Mouse (Mus musculus): ENCODE results near the gene Chrne. TPM values are rescaled to one million over a fixed set of nuclear protein-coding genes. Genes with fewer than 3 reads are reported as not detected.
"Not testable (repeated sequence)": the region's sequence is repeated elsewhere in the genome, so short reads cannot be mapped to it uniquely, and the experiment has no call there.

Chrne gene
- total and polyA plus RNA-seq, 2 experiments from 2014 or later = 0.78 TPM; not detected in 1

GRCm38 (mm10) chr11:70573872-70574271 lies 45.1 kb downstream of the Chrne start:
- no peak overlapping the region for H3K4me3 ChIP-seq (ENCODE audit: low read depth, low read length)
- no peak overlapping the region for H3K27ac ChIP-seq (ENCODE audit: low read depth, low read length)
- TF ChIP-seq CTCF (IDR thresholded peaks at IDR 0.05) = no peak
- no peak overlapping the region for H3K4me2 ChIP-seq (ENCODE audit: low read depth, low read length, poor library complexity, severe bottlenecking)
- 59% methylated on average over 6 of the region's 6 CpGs for WGBS
- no peaks in the 10 kb centered on the region for H3K27me3 ChIP-seq (ENCODE audit: insufficient read depth, low read length)
- 0 out of 2 replicates have a peak, but pooled peaks cover 3% of the 10 kb centered on the region for H3K4me1 ChIP-seq (ENCODE audit: insufficient read depth, low read length)
- H3K36me3 ChIP-seq (ENCODE audit: insufficient read depth, low read length) = no peaks in the 10 kb centered on the region; the same call in 1 of the 2 replicates
- H3K9ac ChIP-seq (replicated peaks; ENCODE audit: low read length, poor library complexity, severe bottlenecking) = no peak overlapping the region
- no peaks in the 10 kb centered on the region for H3K9me3 ChIP-seq (ENCODE audit: low read length)
- ATAC-seq (ENCODE audit: low FRiP score) (no peak), DNase-seq (ENCODE audit: low spot score) (no peak)

- Histone ChIP-seq H3K27ac (ENCODE audit: low read depth, low read length) (no peak overlapping the region), H3K4me1 (ENCODE audit: insufficient read depth, low read length) (no peaks in the 10 kb centered on the region), H3K27me3 (ENCODE audit: insufficient read depth, low read length) (no peaks in the 10 kb centered on the region), H3K4me3 (ENCODE audit: low read depth, low read length) (no peak overlapping the region), H3K4me2 (ENCODE audit: low read depth, low read length, poor library complexity, severe bottlenecking) (no peak overlapping the region), H3K9ac (replicated peaks; ENCODE audit: low read length, poor library complexity, severe bottlenecking) (no peak overlapping the region), H3K36me3 (ENCODE audit: insufficient read depth, low read length) (peaks cover 7% of the 10 kb centered on the region; the same call in 1 of the 2 replicates), H3K9me3 (ENCODE audit: low read length) (no peaks in the 10 kb centered on the region)
- no peak for TF ChIP-seq CTCF (IDR thresholded peaks at IDR 0.05)
- ATAC-seq (ENCODE audit: low FRiP score) = no peak
- 64% methylated on average over 5 of the region's 5 CpGs for WGBS
- DNase-seq (ENCODE audit: low spot score) = no peak
Observed at GRCm38 (mm10) chr11:70572348-70572902, 46.6 kb downstream of the Chrne start.

GRCm38 (mm10) chr11:70571641-70572040 lies 47.4 kb downstream of the Chrne start:
- H3K4me3 ChIP-seq (ENCODE audit: low read depth, low read length) = no peak overlapping the region
- H3K9ac ChIP-seq (replicated peaks; ENCODE audit: low read length, poor library complexity, severe bottlenecking) = no peak overlapping the region
- H3K27ac ChIP-seq (ENCODE audit: low read depth, low read length) = no peak overlapping the region
- H3K4me1 ChIP-seq (ENCODE audit: insufficient read depth, low read length) = no peaks in the 10 kb centered on the region
- 82% methylated on average over 1 of the region's 1 CpGs for WGBS
- H3K4me2 ChIP-seq (ENCODE audit: low read depth, low read length, poor library complexity, severe bottlenecking) = no peak overlapping the region
- no peak for TF ChIP-seq CTCF (IDR thresholded peaks at IDR 0.05)
- ATAC-seq (ENCODE audit: low FRiP score) (no peak), DNase-seq (ENCODE audit: low spot score) (no peak)
- no peaks in the 10 kb centered on the region for H3K9me3 ChIP-seq (ENCODE audit: low read length)
- H3K27me3 ChIP-seq (ENCODE audit: insufficient read depth, low read length) = no peaks in the 10 kb centered on the region
- H3K36me3 ChIP-seq (ENCODE audit: insufficient read depth, low read length) = peaks cover 10% of the 10 kb centered on the region; the same call in 1 of the 2 replicates

- H3K4me3 ChIP-seq (ENCODE audit: low read depth, low read length); H3K9ac ChIP-seq (replicated peaks; ENCODE audit: low read length, poor library complexity, severe bottlenecking); H3K27me3 ChIP-seq (ENCODE audit: insufficient read depth, low read length); H3K4me1 ChIP-seq (ENCODE audit: insufficient read depth, low read length); H3K4me2 ChIP-seq (ENCODE audit: low read depth, low read length, poor library complexity, severe bottlenecking); H3K27ac ChIP-seq (ENCODE audit: low read depth, low read length); ATAC-seq (ENCODE audit: low FRiP score); H3K9me3 ChIP-seq (ENCODE audit: low read length); DNase-seq (ENCODE audit: low spot score): not testable (repeated sequence)
- 93% methylated on average over 1 of the region's 1 CpGs for WGBS
- peaks cover 10% of the 10 kb centered on the region; the same call in 1 of the 2 replicates for H3K36me3 ChIP-seq (ENCODE audit: insufficient read depth, low read length)
Observed at GRCm38 (mm10) chr11:70570614-70571013, 48.4 kb downstream of the Chrne start.

- DNase-seq (ENCODE audit: low spot score) (no peak), ATAC-seq (ENCODE audit: low FRiP score) (no peak)
- Histone ChIP-seq H3K36me3 (ENCODE audit: insufficient read depth, low read length) (peaks cover 10% of the 10 kb centered on the region; the same call in 1 of the 2 replicates), H3K9ac (replicated peaks; ENCODE audit: low read length, poor library complexity, severe bottlenecking) (no peak overlapping the region), H3K27ac (ENCODE audit: low read depth, low read length) (no peak overlapping the region), H3K9me3 (ENCODE audit: low read length) (no peaks in the 10 kb centered on the region), H3K4me2 (ENCODE audit: low read depth, low read length, poor library complexity, severe bottlenecking) (no peak overlapping the region), H3K4me3 (ENCODE audit: low read depth, low read length) (no peak overlapping the region), H3K4me1 (ENCODE audit: insufficient read depth, low read length) (peaks cover 12% of the 10 kb centered on the region), H3K27me3 (ENCODE audit: insufficient read depth, low read length) (no peaks in the 10 kb centered on the region)
- 57% methylated on average over 7 of the region's 7 CpGs for WGBS
- TF ChIP-seq CTCF (IDR thresholded peaks at IDR 0.05) = no peak
Observed at GRCm38 (mm10) chr11:70566586-70566985, 52.4 kb downstream of the Chrne start.

Other genes starting within 250 kb of the Chrne start
- 35.6 and 55.1 TPM in 2 replicates for gene Pelp1, start 209.2 kb downstream of the Chrne start, total RNA-seq (2014; rRNA removed)
- 28.0 and 28.3 TPM in 2 replicates for gene Pelp1, start 209.2 kb downstream of the Chrne start, polyA plus RNA-seq (2015; fragmentation: Nextera tagmentation; extraction: Ambion mirVana)
- gene Arrb2, start 186.6 kb downstream of the Chrne start, total RNA-seq (2014; rRNA removed) = 99.9 and 119 TPM in 2 replicates
- gene Arrb2, start 186.6 kb downstream of the Chrne start, polyA plus RNA-seq (2015; fragmentation: Nextera tagmentation; extraction: Ambion mirVana) = 55.0 and 55.6 TPM in 2 replicates
- gene Med11, start 167.3 kb downstream of the Chrne start, total RNA-seq (2014; rRNA removed) = 23.7 and 30.1 TPM in 2 replicates
- 28.2 and 36.8 TPM in 2 replicates for gene Med11, start 167.3 kb downstream of the Chrne start, polyA plus RNA-seq (2015; fragmentation: Nextera tagmentation; extraction: Ambion mirVana)
- gene Zmynd15, start 159.8 kb downstream of the Chrne start, total RNA-seq (2014; rRNA removed) = 0.44 and 0.71 TPM in 2 replicates
- 0.47 and 0.70 TPM in 2 replicates for gene Zmynd15, start 159.8 kb downstream of the Chrne start, polyA plus RNA-seq (2015; fragmentation: Nextera tagmentation; extraction: Ambion mirVana)
- 1.2 and 1.9 TPM in 2 replicates for gene Cxcl16, start 159.2 kb downstream of the Chrne start, total RNA-seq (2014; rRNA removed)
- gene Cxcl16, start 159.2 kb downstream of the Chrne start, polyA plus RNA-seq (2015; fragmentation: Nextera tagmentation; extraction: Ambion mirVana) = 3.1 and 3.2 TPM in 2 replicates
- 7.4 and 12.1 TPM in 2 replicates for gene Tm4sf5, start 114.0 kb downstream of the Chrne start, total RNA-seq (2014; rRNA removed)
- 18.8 and 19.8 TPM in 2 replicates for gene Tm4sf5, start 114.0 kb downstream of the Chrne start, polyA plus RNA-seq (2015; fragmentation: Nextera tagmentation; extraction: Ambion mirVana)
- gene Vmo1, start 104.6 kb downstream of the Chrne start, total RNA-seq (2014; rRNA removed) = not detected in 2 replicates
- 0.53 and 0.65 TPM in 2 replicates for gene Vmo1, start 104.6 kb downstream of the Chrne start, polyA plus RNA-seq (2015; fragmentation: Nextera tagmentation; extraction: Ambion mirVana)
- gene Gltpd2, start 100.0 kb downstream of the Chrne start, total RNA-seq (2014; rRNA removed) = not detected in 2 replicates
- gene Gltpd2, start 100.0 kb downstream of the Chrne start, polyA plus RNA-seq (2015; fragmentation: Nextera tagmentation; extraction: Ambion mirVana) = 0.21 and 0.25 TPM in 2 replicates
- 455 and 493 TPM in 2 replicates for gene Psmb6, start 93.8 kb downstream of the Chrne start, total RNA-seq (2014; rRNA removed)
- 818 and 874 TPM in 2 replicates for gene Psmb6, start 93.8 kb downstream of the Chrne start, polyA plus RNA-seq (2015; fragmentation: Nextera tagmentation; extraction: Ambion mirVana)
- not detected in 2 replicates for gene Gm40193, start 86.3 kb downstream of the Chrne start, total RNA-seq (2014; rRNA removed)
- gene Gm40193, start 86.3 kb downstream of the Chrne start, polyA plus RNA-seq (2015; fragmentation: Nextera tagmentation; extraction: Ambion mirVana) = not detected in 2 replicates
- 46.8 and 71.5 TPM in 2 replicates for gene Pld2, start 79.2 kb downstream of the Chrne start, total RNA-seq (2014; rRNA removed)
- 18.0 and 19.4 TPM in 2 replicates for gene Pld2, start 79.2 kb downstream of the Chrne start, polyA plus RNA-seq (2015; fragmentation: Nextera tagmentation; extraction: Ambion mirVana)
- 80.9 and 82.1 TPM in 2 replicates for gene Mink1, start 56.3 kb downstream of the Chrne start, total RNA-seq (2014; rRNA removed)
- gene Mink1, start 56.3 kb downstream of the Chrne start, polyA plus RNA-seq (2015; fragmentation: Nextera tagmentation; extraction: Ambion mirVana) = 15.6 and 17.1 TPM in 2 replicates
- not detected in 2 replicates for gene 4930544D05Rik, start 3.4 kb downstream of the Chrne start, total RNA-seq (2014; rRNA removed)
- gene 4930544D05Rik, start 3.4 kb downstream of the Chrne start, polyA plus RNA-seq (2015; fragmentation: Nextera tagmentation; extraction: Ambion mirVana) = not detected in 2 replicates
- gene Gp1ba, start 19.9 kb upstream of the Chrne start, total RNA-seq (2014; rRNA removed) = not detected in 2 replicates
- 0.16 and 0.29 TPM in 2 replicates for gene Gp1ba, start 19.9 kb upstream of the Chrne start, polyA plus RNA-seq (2015; fragmentation: Nextera tagmentation; extraction: Ambion mirVana)
- 69.1 and 74.4 TPM in 2 replicates for gene Rnf167, start 28.0 kb upstream of the Chrne start, total RNA-seq (2014; rRNA removed)
- 95.8 and 97.2 TPM in 2 replicates for gene Rnf167, start 28.0 kb upstream of the Chrne start, polyA plus RNA-seq (2015; fragmentation: Nextera tagmentation; extraction: Ambion mirVana)
- 140 and 159 TPM in 2 replicates for gene Slc25a11, start 28.3 kb upstream of the Chrne start, total RNA-seq (2014; rRNA removed)
- gene Slc25a11, start 28.3 kb upstream of the Chrne start, polyA plus RNA-seq (2015; fragmentation: Nextera tagmentation; extraction: Ambion mirVana) = 160 and 176 TPM in 2 replicates
- gene Pfn1, start 35.4 kb upstream of the Chrne start, total RNA-seq (2014; rRNA removed) = 438 and 486 TPM in 2 replicates
- 600 and 608 TPM in 2 replicates for gene Pfn1, start 35.4 kb upstream of the Chrne start, polyA plus RNA-seq (2015; fragmentation: Nextera tagmentation; extraction: Ambion mirVana)
- gene Eno3, start 38.0 kb upstream of the Chrne start, total RNA-seq (2014; rRNA removed) = 7.2 and 9.9 TPM in 2 replicates
- 5.8 and 7.6 TPM in 2 replicates for gene Eno3, start 38.0 kb upstream of the Chrne start, polyA plus RNA-seq (2015; fragmentation: Nextera tagmentation; extraction: Ambion mirVana)
- gene Spag7, start 50.2 kb upstream of the Chrne start, total RNA-seq (2014; rRNA removed) = 41.9 and 45.3 TPM in 2 replicates
- 125 and 131 TPM in 2 replicates for gene Spag7, start 50.2 kb upstream of the Chrne start, polyA plus RNA-seq (2015; fragmentation: Nextera tagmentation; extraction: Ambion mirVana)
- 20.3 and 24.0 TPM in 2 replicates for gene Camta2, start 68.9 kb upstream of the Chrne start, total RNA-seq (2014; rRNA removed)
- gene Camta2, start 68.9 kb upstream of the Chrne start, polyA plus RNA-seq (2015; fragmentation: Nextera tagmentation; extraction: Ambion mirVana) = 23.6 and 24.5 TPM in 2 replicates
- gene Inca1, start 80.9 kb upstream of the Chrne start, total RNA-seq (2014; rRNA removed) = 1.7 and 4.8 TPM in 2 replicates
- 2.1 and 2.2 TPM in 2 replicates for gene Inca1, start 80.9 kb upstream of the Chrne start, polyA plus RNA-seq (2015; fragmentation: Nextera tagmentation; extraction: Ambion mirVana)
- gene Kif1c, start 81.3 kb upstream of the Chrne start, total RNA-seq (2014; rRNA removed) = 30.9 and 31.7 TPM in 2 replicates
- gene Kif1c, start 81.3 kb upstream of the Chrne start, polyA plus RNA-seq (2015; fragmentation: Nextera tagmentation; extraction: Ambion mirVana) = 1.6 and 1.9 TPM in 2 replicates
- gene Zfp3, start 145.0 kb upstream of the Chrne start, total RNA-seq (2014; rRNA removed) = 8.7 and 10.0 TPM in 2 replicates
- 9.7 and 10.3 TPM in 2 replicates for gene Zfp3, start 145.0 kb upstream of the Chrne start, polyA plus RNA-seq (2015; fragmentation: Nextera tagmentation; extraction: Ambion mirVana)
- not detected in 2 replicates for gene Scimp, start 193.4 kb upstream of the Chrne start, total RNA-seq (2014; rRNA removed)
- not detected in 2 replicates for gene Scimp, start 193.4 kb upstream of the Chrne start, polyA plus RNA-seq (2015; fragmentation: Nextera tagmentation; extraction: Ambion mirVana)
- 66.4 and 98.4 TPM in 2 replicates for gene Rabep1, start 225.6 kb upstream of the Chrne start, total RNA-seq (2014; rRNA removed)
- 102 and 116 TPM in 2 replicates for gene Rabep1, start 225.6 kb upstream of the Chrne start, polyA plus RNA-seq (2015; fragmentation: Nextera tagmentation; extraction: Ambion mirVana)

Data from midbrain, postnatal 0 days (tissue).